Mouse (Mus musculus): ENCODE results near the gene Sptbn4. TPM values are rescaled to one million over a fixed set of nuclear protein-coding genes. Genes with fewer than 3 reads are reported as not detected.

Gene Sptbn4
- polyA plus RNA-seq, 1 experiment from 2014 or later, result 0.51 TPM

DNA sequence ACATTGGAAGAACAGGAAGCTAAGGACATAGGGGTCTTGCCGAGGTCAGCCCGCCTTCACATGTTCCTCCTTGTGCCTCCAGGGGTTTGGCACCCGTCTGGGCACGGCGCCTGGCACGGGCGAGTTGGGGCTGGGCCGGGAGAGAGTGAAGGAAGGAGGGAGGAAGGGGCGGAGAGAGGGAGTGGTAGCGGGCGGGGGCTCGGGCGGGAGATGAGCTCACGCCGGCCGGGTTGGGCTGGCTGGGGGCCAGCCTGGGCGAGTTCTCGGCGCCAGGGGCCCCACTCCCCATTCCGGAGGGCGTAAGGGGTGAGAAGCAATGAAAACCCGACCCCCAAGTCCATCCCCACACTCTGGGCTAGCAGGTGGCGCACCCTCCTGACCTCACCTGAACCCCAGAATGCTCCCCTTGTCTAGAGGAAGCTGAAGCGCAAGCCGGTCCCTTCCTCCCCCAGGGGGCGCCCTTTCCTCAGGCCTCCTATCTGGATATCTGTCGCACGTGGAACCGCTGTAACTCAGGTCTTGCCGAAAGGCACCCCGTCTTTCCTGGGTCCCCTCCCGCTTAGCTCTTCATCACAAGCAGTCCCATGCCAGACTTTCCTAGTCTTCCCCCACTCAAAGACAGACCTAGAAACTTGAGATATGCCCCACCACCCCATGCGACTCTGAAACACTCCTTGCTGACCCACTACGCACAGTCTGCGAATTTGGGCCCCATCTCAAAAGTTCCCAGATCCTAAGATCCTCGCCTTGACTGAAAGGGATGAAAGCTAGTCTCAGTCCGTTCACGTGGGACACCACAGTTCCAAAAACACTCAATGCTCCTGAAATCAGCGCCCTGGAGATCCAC, 114.9 kb downstream of the Sptbn4 start:
- WGBS, result 1% methylated on average over 39 of the region's 39 CpGs
- peaks cover 7% of the 10 kb centered on the region; the same call in 1 of the 2 replicates for H3K4me1 ChIP-seq (ENCODE audit: insufficient read depth)
- peak; percentile 95 for DNase-seq

DNA sequence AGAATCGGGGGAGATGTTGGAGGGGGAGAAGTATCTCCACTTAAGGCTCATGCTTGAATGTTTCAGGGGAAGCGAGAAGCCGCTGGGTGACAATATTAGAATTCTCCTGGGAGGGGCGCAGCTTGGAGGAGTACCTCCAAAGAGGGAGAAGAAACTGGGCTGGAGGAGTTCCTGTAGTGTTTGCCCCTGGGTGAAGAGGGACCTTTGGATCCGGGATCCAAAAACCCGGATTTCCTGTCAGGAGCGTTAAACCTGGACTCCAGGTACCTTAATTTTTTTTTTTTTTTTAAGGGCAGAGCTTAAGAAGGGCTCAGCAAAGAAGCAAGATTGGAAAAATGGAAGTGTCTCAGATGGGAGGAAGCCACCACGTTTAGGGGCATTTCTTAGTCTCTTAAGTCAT, 115.6 kb downstream of the Sptbn4 start:
- TF ChIP-seq CTCF (IDR thresholded peaks at IDR 0.05; ENCODE audit: low read depth), result no peak
- ATAC-seq (ENCODE audit: insufficient read depth) (no peak), DNase-seq (peak; percentile 65)
- WGBS, result 6% methylated on average over 8 of the region's 8 CpGs
- peaks cover 65% of the 10 kb centered on the region for H3K27me3 ChIP-seq (ENCODE audit: insufficient read depth, low read length)
- H3K4me1 ChIP-seq (ENCODE audit: insufficient read depth), result peaks cover 7% of the 10 kb centered on the region; the same call in 1 of the 2 replicates
- H3K9ac ChIP-seq, result peak overlapping the region; percentile 80
- H3K27ac ChIP-seq (ENCODE audit: low read depth), result peak overlapping the region; percentile 88
- H3K4me2 ChIP-seq, result peak overlapping the region; percentile 93
- H3K9me3 ChIP-seq (ENCODE audit: low read depth, low read length), result no peaks in the 10 kb centered on the region
- peak overlapping the region; percentile 66 for H3K4me3 ChIP-seq (ENCODE audit: low read depth, low read length)
- peaks cover 9% of the 10 kb centered on the region; the same call in 1 of the 2 replicates for H3K36me3 ChIP-seq (ENCODE audit: insufficient read depth)

More for the DNA sequence above, 114.9 kb downstream of the Sptbn4 start:
- Histone ChIP-seq H3K4me2 (peak overlapping the region; percentile 93), H3K27ac (ENCODE audit: low read depth) (peak overlapping the region; percentile 88), H3K27me3 (ENCODE audit: insufficient read depth, low read length) (peaks cover 65% of the 10 kb centered on the region), H3K9ac (peak overlapping the region; percentile 80), H3K36me3 (ENCODE audit: insufficient read depth) (peaks cover 9% of the 10 kb centered on the region; the same call in 1 of the 2 replicates), H3K9me3 (ENCODE audit: low read depth, low read length) (no peaks in the 10 kb centered on the region), H3K4me3 (ENCODE audit: low read depth, low read length) (peak overlapping the region; percentile 66)
- ATAC-seq (ENCODE audit: insufficient read depth), result peak; percentile 2
- peak; percentile 89 for TF ChIP-seq CTCF (IDR thresholded peaks at IDR 0.05; ENCODE audit: low read depth)

DNA sequence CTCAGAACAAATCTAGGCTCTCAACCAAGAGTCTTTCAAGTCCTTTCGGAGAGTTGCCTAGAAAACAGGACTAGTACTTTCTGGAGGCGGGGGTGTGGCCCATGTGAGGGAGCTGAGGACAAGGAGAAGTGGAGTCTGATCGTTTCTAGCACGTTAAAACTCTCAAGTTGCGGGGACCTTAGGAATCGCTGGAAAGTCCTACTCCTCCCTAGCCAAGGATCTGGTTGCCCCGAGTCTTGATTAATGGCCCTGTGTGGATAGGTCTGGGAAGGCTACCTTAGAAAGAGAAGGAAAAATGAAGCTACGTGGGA, 116.0 kb downstream of the Sptbn4 start:
- H3K27ac ChIP-seq (ENCODE audit: low read depth), result peak overlapping the region; percentile 88
- H3K27me3 ChIP-seq (ENCODE audit: insufficient read depth, low read length), result peaks cover 65% of the 10 kb centered on the region
- H3K4me3 ChIP-seq (ENCODE audit: low read depth, low read length), result peak overlapping the region; percentile 66
- H3K4me1 ChIP-seq (ENCODE audit: insufficient read depth), result peaks cover 9% of the 10 kb centered on the region; the same call in 1 of the 2 replicates
- WGBS, result 0% methylated on average over 8 of the region's 8 CpGs
- H3K9ac ChIP-seq, result peak overlapping the region; percentile 80
- no peak for TF ChIP-seq CTCF (IDR thresholded peaks at IDR 0.05; ENCODE audit: low read depth)
- H3K9me3 ChIP-seq (ENCODE audit: low read depth, low read length), result no peaks in the 10 kb centered on the region
- DNase-seq (no peak), ATAC-seq (ENCODE audit: insufficient read depth) (no peak)
- H3K4me2 ChIP-seq, result peak overlapping the region; percentile 93
- peaks cover 9% of the 10 kb centered on the region; the same call in 1 of the 2 replicates for H3K36me3 ChIP-seq (ENCODE audit: insufficient read depth)

DNA sequence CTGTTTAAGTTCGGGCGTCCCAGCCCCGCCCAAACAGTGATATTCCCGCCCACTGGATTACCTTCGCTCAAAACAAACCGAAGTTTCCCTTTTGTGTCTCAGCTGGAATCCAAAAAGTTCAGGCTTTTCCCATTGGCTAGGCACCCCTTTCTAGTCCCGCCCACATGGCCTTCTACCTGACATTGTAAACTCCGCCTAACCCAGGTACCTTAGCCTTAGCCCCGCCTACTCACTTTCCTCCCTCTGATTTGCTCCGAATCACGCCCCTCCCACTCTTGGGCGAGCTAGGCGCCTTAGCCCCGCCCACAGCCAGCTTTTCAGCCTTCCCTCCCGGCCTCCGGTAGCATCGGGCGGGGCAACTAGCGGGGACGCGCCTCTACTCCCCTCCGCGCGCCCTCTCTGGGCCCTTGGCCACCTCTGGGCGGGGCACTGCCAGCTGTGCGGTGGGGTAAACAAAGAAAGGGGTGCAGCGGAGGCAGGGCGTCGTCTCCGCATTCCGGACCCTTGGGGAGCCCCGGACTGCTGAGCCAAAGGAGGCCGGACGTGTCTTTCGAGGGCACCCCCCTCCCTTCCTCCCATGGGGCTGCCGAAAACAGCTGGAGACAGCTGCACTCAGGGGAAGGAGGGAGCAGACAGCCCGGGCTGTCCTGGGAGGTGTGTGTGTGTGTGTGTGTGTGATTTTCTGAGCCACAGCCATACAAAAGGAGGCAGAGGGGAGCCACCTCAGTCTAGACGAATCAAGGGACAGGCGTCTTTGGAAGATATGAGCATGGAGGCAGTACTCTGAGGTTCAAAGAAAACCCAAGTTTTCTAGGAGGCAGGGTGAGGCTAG, 116.6 kb downstream of the Sptbn4 start:
- Histone ChIP-seq H3K27ac (ENCODE audit: low read depth) (peak overlapping the region; percentile 88), H3K9me3 (ENCODE audit: low read depth, low read length) (no peaks in the 10 kb centered on the region), H3K4me3 (ENCODE audit: low read depth, low read length) (peak overlapping the region; percentile 66), H3K4me2 (peak overlapping the region; percentile 93), H3K4me1 (ENCODE audit: insufficient read depth) (peaks cover 14% of the 10 kb centered on the region; the same call in 1 of the 2 replicates), H3K9ac (peak overlapping the region; percentile 80; the same call in 1 of the 2 replicates), H3K36me3 (ENCODE audit: insufficient read depth) (peaks cover 12% of the 10 kb centered on the region; the same call in 1 of the 2 replicates), H3K27me3 (ENCODE audit: insufficient read depth, low read length) (peaks cover 65% of the 10 kb centered on the region)
- peak; percentile 10; the same call in 1 of the 2 replicates for TF ChIP-seq CTCF (IDR thresholded peaks at IDR 0.05; ENCODE audit: low read depth)
- peak; percentile 74 for ATAC-seq (ENCODE audit: insufficient read depth)
- under 1% methylated on average over 39 of the region's 39 CpGs for WGBS
- peak; percentile 99 for DNase-seq

DNA sequence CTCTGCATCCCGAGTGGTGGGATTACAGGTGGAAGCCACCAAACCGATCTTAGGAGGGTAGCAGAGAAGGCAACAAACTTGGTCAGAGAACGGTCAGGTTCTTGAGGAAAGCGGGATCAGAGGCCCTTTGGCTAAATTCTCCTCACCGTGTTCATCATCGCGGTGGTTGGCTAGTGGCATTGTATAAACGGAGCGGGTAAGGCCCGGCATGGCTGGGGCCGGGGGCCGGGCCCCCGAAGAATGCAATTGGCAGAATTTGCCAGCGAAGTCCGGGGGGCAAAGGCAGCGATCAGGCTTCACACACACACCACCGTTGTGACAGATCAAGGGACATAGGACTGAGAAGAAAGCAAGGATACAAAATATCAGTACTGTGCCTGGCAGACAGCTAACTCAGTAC, 117.5 kb downstream of the Sptbn4 start:
- Histone ChIP-seq H3K36me3 (ENCODE audit: insufficient read depth) (peaks cover 13% of the 10 kb centered on the region; the same call in 1 of the 2 replicates), H3K27ac (ENCODE audit: low read depth) (no peak overlapping the region; the same call in 1 of the 2 replicates), H3K27me3 (ENCODE audit: insufficient read depth, low read length) (peaks cover 67% of the 10 kb centered on the region), H3K4me2 (peak overlapping the region; percentile 93), H3K9ac (no peak overlapping the region), H3K9me3 (ENCODE audit: low read depth, low read length) (no peaks in the 10 kb centered on the region), H3K4me1 (ENCODE audit: insufficient read depth) (peaks cover 20% of the 10 kb centered on the region; the same call in 1 of the 2 replicates), H3K4me3 (ENCODE audit: low read depth, low read length) (peak overlapping the region; percentile 66)
- WGBS, result 27% methylated on average over 17 of the region's 17 CpGs
- no peak for DNase-seq
- ATAC-seq (ENCODE audit: insufficient read depth), result no peak
- TF ChIP-seq CTCF (IDR thresholded peaks at IDR 0.05; ENCODE audit: low read depth), result no peak

DNA sequence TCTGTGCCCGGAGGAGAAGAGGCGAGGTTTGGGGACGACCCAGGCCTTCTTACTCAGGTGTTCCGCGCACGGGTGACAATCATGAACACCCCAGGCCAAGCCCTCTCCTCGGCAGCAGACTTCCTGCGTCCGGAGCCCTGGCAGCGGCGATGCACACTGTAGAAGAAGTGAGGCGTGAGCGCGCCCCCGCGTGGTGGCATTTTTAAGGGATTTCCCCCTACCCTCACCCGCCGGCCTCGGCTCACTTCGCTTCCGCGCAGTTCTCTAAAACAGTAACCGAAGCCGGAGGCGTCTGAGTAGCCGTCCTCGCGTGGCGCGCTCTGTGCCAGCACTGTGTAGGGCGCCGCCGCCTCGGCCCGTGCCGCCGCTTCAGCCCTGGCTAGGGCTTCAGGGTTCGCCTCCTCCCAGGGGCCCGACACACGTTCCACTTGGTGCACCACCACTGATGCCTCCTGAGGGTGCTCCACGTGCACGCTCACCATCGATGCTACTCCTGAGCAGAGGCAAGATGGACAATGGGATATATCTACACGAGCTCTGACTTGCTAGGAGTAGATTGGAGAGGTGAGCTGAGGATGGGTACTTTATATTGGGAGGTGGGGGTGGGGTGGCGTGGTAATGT, 118.0 kb downstream of the Sptbn4 start:
- H3K9me3 ChIP-seq (ENCODE audit: low read depth, low read length), result no peaks in the 10 kb centered on the region
- 0 out of 2 replicates have a peak, but pooled peaks have one; percentile 5 for ATAC-seq (ENCODE audit: insufficient read depth)

More for the DNA sequence above, 118.0 kb downstream of the Sptbn4 start:
- DNase-seq, result peak; percentile 96
- Histone ChIP-seq H3K9ac (no peak overlapping the region), H3K36me3 (ENCODE audit: insufficient read depth) (peaks cover 18% of the 10 kb centered on the region; the same call in 1 of the 2 replicates), H3K4me1 (ENCODE audit: insufficient read depth) (peaks cover 20% of the 10 kb centered on the region; the same call in 1 of the 2 replicates), H3K4me2 (peak overlapping the region; percentile 93), H3K4me3 (ENCODE audit: low read depth, low read length) (peak overlapping the region; percentile 26), H3K27me3 (ENCODE audit: insufficient read depth, low read length) (peaks cover 61% of the 10 kb centered on the region), H3K27ac (ENCODE audit: low read depth) (no peak overlapping the region)
- TF ChIP-seq CTCF (IDR thresholded peaks at IDR 0.05; ENCODE audit: low read depth), result peak; percentile 81
- 5% methylated on average over 45 of the region's 45 CpGs for WGBS
